Mouse (Mus musculus) T-cell, adult 2 months (primary cell): Measurements from ENCODE around the gene Gm12185.
A peak's percentile ranks its signal among the peaks of the same experiment; 100 is the strongest.
"Not testable (repeated sequence)": the region's sequence is repeated elsewhere in the genome, so short reads cannot be mapped to it uniquely, and the experiment has no call there.

ENCODE experiments used
- DNase-seq: peaks from one replicate; pipeline ENCODE4 v3.0.0; 2022; ENCODE audit warnings: low spot score

Gene Gm12185

DNA sequence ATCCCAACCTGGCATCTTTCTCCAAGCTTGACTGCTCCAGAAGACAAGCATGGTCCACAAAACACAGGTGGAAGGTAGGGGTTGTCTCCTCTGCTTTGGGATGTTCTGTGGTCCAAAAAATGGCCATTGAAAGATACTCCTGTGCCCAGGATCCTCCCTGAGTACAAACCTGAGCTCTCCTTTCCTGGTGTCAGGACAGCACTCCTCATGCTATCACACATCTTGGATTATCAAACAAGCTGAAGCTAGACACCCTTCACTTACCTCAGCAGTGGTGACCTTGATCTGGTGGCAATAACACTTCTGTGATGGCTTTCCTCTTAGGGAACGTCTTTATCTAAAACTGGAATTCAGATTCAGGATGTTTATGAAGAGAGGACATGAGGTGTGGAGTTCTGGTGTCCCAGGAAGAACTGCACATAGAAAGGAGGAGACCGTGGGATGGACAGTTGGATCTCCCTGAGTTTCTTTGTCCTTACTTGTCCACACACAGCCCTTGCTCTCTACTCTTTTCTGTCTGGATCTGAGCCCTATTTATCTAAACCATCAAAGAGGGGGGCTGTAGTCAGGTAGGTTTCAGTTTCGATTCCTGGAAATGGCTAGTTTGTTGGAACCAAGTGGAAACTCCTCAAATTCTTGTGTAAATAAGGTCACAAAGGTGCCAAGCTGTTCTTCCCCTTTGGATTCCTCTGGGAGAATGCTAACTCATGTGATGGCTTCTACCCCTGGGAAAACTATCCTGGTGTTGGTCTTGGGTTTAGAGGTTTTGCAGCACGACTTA is at the start of gene Gm12185:
TSS of gene Gm12185 (minus strand) at position 487 of the 781 bp plus-strand sequence.
- peak; percentile 56 for DNase-seq

DNA sequence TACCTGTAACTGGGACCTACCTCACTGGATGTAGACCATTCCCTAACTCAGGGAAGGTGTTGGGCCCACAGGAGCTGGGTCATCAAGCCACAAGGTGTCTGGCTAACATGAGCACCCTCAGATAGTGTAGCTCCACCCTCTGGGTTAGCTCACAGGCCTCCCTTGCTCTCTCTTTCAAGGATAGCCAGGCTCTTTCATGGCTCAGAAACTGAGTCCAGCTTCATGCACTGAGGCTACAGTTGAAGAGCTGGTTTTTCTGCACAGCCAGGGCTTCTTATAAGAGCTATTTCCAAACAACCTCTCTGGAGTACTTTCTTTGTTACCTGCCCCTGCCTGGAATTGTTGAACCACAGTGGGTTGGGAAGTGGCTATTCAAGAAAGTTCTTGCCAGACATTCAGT is 20.0 kb upstream of the Gm12185 start:
- not testable (repeated sequence) for DNase-seq

DNA sequence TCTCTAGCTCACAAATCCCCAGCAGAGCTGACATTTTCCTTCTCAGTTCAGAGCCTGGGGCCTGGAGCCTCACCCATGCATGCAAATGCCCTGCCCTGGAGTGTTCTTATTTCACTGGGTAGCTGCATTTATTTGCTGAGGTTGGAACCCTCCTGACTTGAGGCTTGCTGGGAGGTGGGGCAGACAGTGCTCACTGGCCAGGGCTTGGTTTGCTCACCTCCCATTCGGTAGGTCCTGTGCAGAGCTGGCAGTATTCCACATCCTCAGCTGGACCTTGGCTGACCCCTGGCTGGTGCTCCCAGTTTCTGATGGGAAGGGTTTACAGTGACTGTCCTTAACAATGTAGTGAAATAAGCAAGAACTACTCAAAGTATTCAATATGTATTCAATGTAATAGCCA is 14.8 kb upstream of the Gm12185 start:
- not testable (repeated sequence) for DNase-seq

GRCm38 (mm10) chr11:49006317-49006716 is 14.3 kb upstream of the Gm12185 start:
- DNase-seq: not testable (repeated sequence)

DNA sequence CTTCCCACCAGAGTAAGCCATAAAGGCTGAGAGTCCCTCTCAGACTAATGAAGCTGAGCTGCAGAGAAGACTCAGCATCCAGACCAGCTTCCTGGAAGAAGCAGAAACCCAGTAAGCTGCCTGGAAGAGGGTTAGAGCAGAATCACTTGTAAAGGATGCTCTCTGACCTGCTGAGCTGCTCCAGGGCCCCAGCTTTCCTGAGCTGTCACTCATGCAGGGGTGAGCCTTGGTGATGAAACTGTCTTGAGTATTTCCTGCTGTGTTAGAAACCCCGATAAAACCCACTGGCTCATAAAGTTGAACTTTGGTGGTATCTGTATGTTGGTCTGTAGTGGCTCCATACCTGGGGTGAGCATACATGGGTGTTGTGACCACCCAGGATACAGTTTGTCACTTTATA is 8.4 kb upstream of the Gm12185 start:
- DNase-seq: peak; percentile 21

DNA sequence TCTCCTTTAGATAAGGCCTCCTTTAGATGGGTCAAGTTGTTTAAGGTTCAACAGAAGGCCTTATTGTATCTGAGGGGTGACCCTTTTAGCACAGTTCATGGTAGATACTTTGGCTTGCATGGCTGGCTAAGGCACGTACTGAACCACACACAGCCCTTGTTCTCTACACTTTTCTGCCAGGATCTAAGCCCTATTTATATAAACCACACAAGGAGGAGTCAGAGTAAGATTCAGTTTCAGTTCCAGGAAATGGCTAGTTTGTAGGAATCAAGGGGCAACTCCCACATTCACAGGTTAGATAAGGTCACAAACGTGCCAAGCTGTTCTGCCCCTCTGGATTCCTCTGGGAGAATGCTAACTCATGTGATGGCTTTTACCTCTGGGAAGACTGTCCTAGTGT is 2.0 kb upstream of the Gm12185 start, which contains the start of gene Tgtp1:
TSS of gene Tgtp1 (minus strand) at position 155 of the 400 bp plus-strand sequence.
- peak; percentile 55 for DNase-seq

- not testable (repeated sequence) for DNase-seq
These were observed 1.3 kb upstream of the Gm12185 start for GRCm38 (mm10) chr11:48993296-48993695.

GRCm38 (mm10) chr11:48989981-48990380 is 2.0 kb downstream of the Gm12185 start:
- not testable (repeated sequence) for DNase-seq

- not testable (repeated sequence) for DNase-seq
These were observed 3.8 kb downstream of the Gm12185 start for GRCm38 (mm10) chr11:48988219-48988618.

- DNase-seq: not testable (repeated sequence)
These were observed 9.2 kb downstream of the Gm12185 start for GRCm38 (mm10) chr11:48982848-48983247.

DNA sequence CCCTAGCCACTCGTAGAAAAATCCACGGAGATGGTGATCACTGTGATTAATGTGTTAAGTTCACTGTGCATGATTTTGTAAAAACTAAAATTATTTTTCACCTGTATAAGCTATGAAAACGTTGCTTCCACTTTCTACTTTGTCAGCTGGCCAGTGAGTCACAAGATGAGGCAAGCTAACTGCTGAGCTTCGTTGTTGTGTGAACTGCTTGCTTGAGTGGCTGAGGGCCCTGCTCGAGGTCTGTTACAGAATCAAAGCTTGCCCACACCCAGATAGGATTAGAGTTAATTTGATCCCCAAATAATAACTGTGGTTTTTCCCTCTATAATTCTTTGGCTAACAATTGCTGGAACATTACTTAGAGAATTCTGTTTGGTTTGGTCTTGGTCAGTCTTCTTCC is 12.0 kb downstream of the Gm12185 start:
- not testable (repeated sequence) for DNase-seq

GRCm38 (mm10) chr11:48979251-48979650 is 12.8 kb downstream of the Gm12185 start, which contains the start of gene 9930111J21Rik1:
TSS of gene 9930111J21Rik1 (minus strand) at chr11:48979398.
- DNase-seq: not testable (repeated sequence)

- not testable (repeated sequence) for DNase-seq
These were observed 13.6 kb downstream of the Gm12185 start, which contains the start of gene Olfr56 for GRCm38 (mm10) chr11:48978240-48978939. TSS of gene Olfr56 (plus strand) at chr11:48978889.

DNA sequence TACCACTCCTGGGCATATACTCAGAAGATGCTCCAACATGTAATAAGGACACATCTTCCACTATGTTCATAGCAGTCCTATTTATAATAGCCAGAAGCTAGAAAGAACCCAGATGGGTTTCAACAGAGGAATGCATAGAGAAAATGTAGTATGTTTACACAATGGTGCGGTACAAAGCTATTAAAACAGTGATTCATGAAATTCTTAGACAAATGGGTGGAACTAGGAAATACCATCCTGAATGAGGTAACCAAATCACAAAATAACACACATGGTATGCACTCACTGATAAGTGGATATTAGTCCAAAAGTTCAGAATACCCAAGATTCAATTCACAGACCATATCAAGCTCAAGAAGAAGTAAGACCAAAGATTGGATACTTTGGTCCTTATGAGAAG is 17.3 kb downstream of the Gm12185 start:
- DNase-seq: not testable (repeated sequence)

DNA sequence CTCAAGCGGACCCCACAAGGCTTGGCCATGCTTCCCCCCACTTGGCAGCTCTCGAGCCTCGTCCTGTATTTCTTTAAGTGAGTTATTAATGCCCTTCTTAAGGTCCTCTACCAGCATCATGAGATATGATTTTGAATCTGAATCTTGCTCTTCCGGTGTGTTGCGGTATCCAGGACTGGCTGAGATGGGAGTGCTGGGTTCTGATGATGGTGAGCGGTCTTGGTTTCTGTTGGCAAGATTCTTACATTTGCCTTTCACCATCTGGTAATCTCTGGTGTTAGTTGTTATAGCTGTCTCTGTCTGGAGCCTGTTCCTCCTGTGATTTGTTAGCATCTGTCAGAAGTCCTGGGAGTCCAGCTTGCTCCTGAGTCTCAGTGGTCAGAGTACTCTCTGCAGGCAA is 45.9 kb downstream of the Gm12185 start, which contains the start of gene Psme2b:
TSS of gene Psme2b (minus strand) at position 101 of the 400 bp plus-strand sequence.
- not testable (repeated sequence) for DNase-seq

DNA sequence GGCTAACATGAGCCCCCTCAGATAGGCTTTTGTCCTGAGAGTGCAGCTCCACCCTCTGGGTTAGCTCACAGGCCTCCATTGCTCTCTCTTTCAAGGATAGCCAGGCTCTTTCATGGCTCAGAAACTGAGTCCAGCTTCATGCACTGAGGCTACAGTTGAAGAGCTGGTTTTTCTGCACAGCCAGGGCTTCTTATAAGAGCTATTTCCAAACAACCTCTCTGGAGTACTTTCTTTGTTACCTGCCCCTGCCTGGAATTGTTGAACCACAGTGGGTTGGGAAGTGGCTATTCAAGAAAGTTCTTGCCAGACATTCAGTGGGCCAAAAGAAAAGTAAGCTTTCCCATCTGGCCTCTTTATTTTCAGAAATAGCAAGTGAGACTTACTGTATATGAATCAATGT is 52.7 kb downstream of the Gm12185 start:
- DNase-seq: not testable (repeated sequence)

- not testable (repeated sequence) for DNase-seq
These were observed 56.7 kb downstream of the Gm12185 start for GRCm38 (mm10) chr11:48935291-48935690.

DNA sequence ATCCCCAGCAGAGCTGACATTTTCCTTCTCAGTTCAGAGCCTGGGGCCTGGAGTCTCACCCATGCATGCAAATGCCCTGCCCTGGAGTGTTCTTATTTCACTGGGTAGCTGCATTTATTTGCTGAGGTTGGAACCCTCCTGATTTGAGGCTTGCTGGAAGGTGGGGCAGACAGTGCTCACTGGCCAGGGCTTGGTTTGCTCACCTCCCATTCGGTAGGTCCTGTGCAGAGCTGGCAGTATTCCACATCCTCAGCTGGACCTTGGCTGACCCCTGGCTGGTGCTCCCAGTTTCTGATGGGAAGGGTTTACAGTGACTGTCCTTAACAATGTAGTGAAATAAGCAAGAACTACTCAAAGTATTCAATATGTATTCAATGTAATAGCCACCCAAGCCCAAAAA is 58.1 kb downstream of the Gm12185 start:
- DNase-seq: not testable (repeated sequence)

- peak; percentile 37 for DNase-seq
These were observed 58.6 kb downstream of the Gm12185 start for GRCm38 (mm10) chr11:48933422-48933821.

DNA sequence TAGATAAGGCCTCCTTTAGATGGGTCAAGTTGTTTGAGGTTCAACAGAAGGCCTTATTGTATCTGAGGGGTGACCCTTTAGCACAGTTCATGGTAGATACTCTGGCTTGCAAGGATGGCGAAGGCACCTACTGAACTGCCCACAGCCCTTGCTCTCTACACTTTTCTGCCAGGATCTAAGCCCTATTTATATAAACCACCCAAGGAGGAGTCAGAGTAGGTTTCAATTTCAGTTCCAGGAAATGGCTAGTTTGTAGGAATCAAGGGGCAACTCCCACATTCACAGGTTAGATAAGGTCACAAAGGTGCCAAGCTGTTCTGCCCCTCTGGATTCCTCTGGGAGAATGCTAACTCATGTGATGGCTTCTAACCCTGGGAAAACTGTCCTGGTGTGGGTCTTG is 64.0 kb downstream of the Gm12185 start:
- not testable (repeated sequence) for DNase-seq

- not testable (repeated sequence) for DNase-seq
These were observed 65.6 kb downstream of the Gm12185 start for GRCm38 (mm10) chr11:48926437-48926836.

DNA sequence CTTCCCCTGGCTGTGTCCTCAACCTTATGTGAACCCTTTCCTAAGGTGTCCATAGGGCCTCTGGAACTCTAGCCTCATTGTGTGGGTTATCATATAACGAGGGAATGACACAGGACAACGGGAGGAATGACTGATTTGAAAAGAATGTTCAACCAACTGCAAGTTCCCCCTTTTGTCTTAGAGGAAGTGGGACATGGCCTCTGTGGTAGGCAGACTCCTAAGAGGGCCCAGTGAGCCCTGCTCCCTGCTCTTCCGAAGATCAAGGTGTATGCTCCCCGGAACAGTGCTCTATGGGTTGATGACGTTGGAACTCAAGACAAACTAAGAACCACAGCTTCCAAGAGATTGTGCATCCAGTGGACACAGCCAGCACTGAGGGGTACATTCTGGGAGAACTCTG is 68.2 kb downstream of the Gm12185 start:
- not testable (repeated sequence) for DNase-seq

DNA sequence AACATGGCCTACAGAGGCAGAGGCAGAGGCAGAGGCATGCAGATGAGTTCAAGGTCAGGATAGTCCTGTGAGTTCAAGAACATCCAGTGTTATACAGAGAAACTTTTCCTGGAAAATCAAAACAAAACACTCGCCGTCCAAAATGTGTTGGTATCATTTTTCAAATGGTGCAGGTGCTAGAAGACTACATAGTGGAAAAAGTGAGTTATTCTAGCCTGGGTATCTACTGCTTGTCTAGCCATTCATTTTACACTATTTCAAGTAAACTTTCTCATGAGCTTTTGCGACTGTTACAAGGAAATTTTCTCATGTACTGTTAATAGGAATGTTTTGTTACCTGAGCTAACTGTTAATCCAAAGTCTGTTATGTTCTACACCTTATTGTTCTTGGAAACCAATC is 73.6 kb downstream of the Gm12185 start:
- DNase-seq: no peak
